Mouse (Mus musculus) CH12.LX (cell line): ENCODE results near the gene Phb. TPM values are rescaled to one million over a fixed set of nuclear protein-coding genes. Genes with fewer than 3 reads are reported as not detected.

ENCODE experiments used
- DNase-seq: peaks from one replicate; pipeline ENCODE4 v3.0.0-alpha.2; 2013; ENCODE audit errors: extremely low read depth
- H3K27ac ChIP-seq: 2 replicates; pipeline ENCODE4 v1.5.1; 2012; ENCODE audit warnings: low read depth, mild to moderate bottlenecking, control low read depth, moderate library complexity; ENCODE audit not compliant: insufficient read depth
- H3K27me3 ChIP-seq: replicated peaks from 2 replicates; pipeline ENCODE3; 2012; ENCODE audit warnings: inconsistent platforms
- H3K36me3 ChIP-seq, 2 experiments: replicated peaks in 1 of 2; 2 replicates each; pipeline versions ENCODE3 to v1.6.1; 2012; ENCODE audit warnings: inconsistent platforms in 1 of 2, low read length in 1 of 2, mild to moderate bottlenecking in 1 of 2, mixed read lengths in 1 of 2, moderate library complexity in 1 of 2; ENCODE audit not compliant: control insufficient read depth in 1 of 2, insufficient read depth in 1 of 2
- H3K4me1 ChIP-seq, 2 experiments: 2 replicates each; pipeline ENCODE4 v1.6.1; 2012; ENCODE audit warnings: inconsistent platforms in 1 of 2, moderate library complexity in 1 of 2; ENCODE audit not compliant: insufficient read depth in 2 of 2, control insufficient read depth in 1 of 2
- H3K4me2 ChIP-seq: 2 replicates; pipeline ENCODE4 v1.6.1; 2012; ENCODE audit warnings: low read depth, mild to moderate bottlenecking, control low read depth; ENCODE audit not compliant: poor library complexity, insufficient read depth, severe bottlenecking
- H3K4me3 ChIP-seq, 3 experiments: fragments of 150-350 bp in 1 of 3; sonication (generic) in 1 of 3; replicated peaks in 1 of 3; 2 replicates each; pipeline versions ENCODE3 to v1.5.1; 2011 to 2012; ENCODE audit warnings: low read depth in 2 of 3, low read length in 2 of 3, mild to moderate bottlenecking in 2 of 3, moderate library complexity in 2 of 3, control low read depth in 1 of 3, improper control_type of control experiment in 1 of 3, inconsistent platforms in 1 of 3, mixed read lengths in 1 of 3; ENCODE audit not compliant: poor library complexity in 1 of 3
- H3K79me2 ChIP-seq: replicated peaks from 2 replicates; pipeline ENCODE4 v1.6.1; 2012; ENCODE audit warnings: mild to moderate bottlenecking, moderate library complexity; ENCODE audit not compliant: control insufficient read depth, poor library complexity, insufficient read depth, severe bottlenecking; ENCODE audit errors: extremely low read depth
- H3K9ac ChIP-seq: 2 replicates; pipeline ENCODE4 v1.6.1; 2012; ENCODE audit warnings: low read depth, mild to moderate bottlenecking, control low read depth, moderate library complexity; ENCODE audit not compliant: insufficient read depth
- H3K9me3 ChIP-seq: replicated peaks from 2 replicates; pipeline ENCODE3; 2012; ENCODE audit warnings: low read length, inconsistent platforms, mixed read lengths
- BHLHE40 ChIP-seq: IDR thresholded peaks from 2 replicates; pipeline ENCODE4 v1.6.1; 2011; ENCODE audit warnings: mild to moderate bottlenecking, low read depth, low read length, improper control_type of control experiment
- CHD1 ChIP-seq: IDR thresholded peaks from 2 replicates; pipeline ENCODE4 v1.6.1; 2012; ENCODE audit warnings: low read depth, low read length, improper control_type of control experiment, inconsistent platforms
- CHD2 ChIP-seq: IDR thresholded peaks from 2 replicates; pipeline ENCODE4 v1.6.1; 2011; ENCODE audit warnings: low read length, improper control_type of control experiment
- CTCF ChIP-seq, 2 experiments: IDR thresholded peaks in 1 of 2; conservative IDR thresholded peaks in 1 of 2; 2 replicates each; pipeline ENCODE4 v1.5.1; 2011 to 2012; ENCODE audit warnings: low read depth in 2 of 2, low read length in 2 of 2, improper control_type of control experiment in 1 of 2, inconsistent platforms in 1 of 2, mild to moderate bottlenecking in 1 of 2, moderate library complexity in 1 of 2
- ELF1 ChIP-seq: IDR thresholded peaks from 2 replicates; pipeline ENCODE4 v1.6.1; 2014; ENCODE audit warnings: low read depth, mild to moderate bottlenecking, inconsistent platforms, low read length, improper control_type of control experiment
- EP300 ChIP-seq: IDR thresholded peaks from 2 replicates; pipeline ENCODE4 v1.6.1; 2011; ENCODE audit warnings: low read length, improper control_type of control experiment
- GABPA ChIP-seq: IDR thresholded peaks from 2 replicates; pipeline ENCODE4 v1.6.1; 2012; ENCODE audit warnings: low read depth, low read length, improper control_type of control experiment, inconsistent platforms; ENCODE audit not compliant: insufficient replicate concordance
- HCFC1 ChIP-seq: IDR thresholded peaks from 2 replicates; pipeline ENCODE4 v1.6.1; 2012; ENCODE audit warnings: low read depth, mild to moderate bottlenecking, inconsistent platforms, low read length, improper control_type of control experiment
- IRF4 ChIP-seq: IDR thresholded peaks from 2 replicates; pipeline ENCODE4 v1.6.1; 2014; ENCODE audit warnings: low read depth, mild to moderate bottlenecking, inconsistent platforms, low read length, improper control_type of control experiment
- JUN ChIP-seq: IDR thresholded peaks from 2 replicates; pipeline ENCODE4 v1.6.1; 2011; ENCODE audit warnings: low read depth, mild to moderate bottlenecking, low read length, improper control_type of control experiment, moderate library complexity; ENCODE audit not compliant: insufficient read depth
- MAFK ChIP-seq: IDR thresholded peaks from 2 replicates; pipeline ENCODE4 v1.6.1; 2011; ENCODE audit warnings: low read length, improper control_type of control experiment; ENCODE audit not compliant: insufficient replicate concordance
- PAX5 ChIP-seq: IDR thresholded peaks from 2 replicates; pipeline ENCODE4 v1.6.1; 2012; ENCODE audit warnings: low read length, inconsistent platforms, mixed read lengths
- POLR2A ChIP-seq: IDR thresholded peaks from 2 replicates; pipeline ENCODE4 v1.6.1; 2011; ENCODE audit warnings: low read depth, mild to moderate bottlenecking, improper control_type of control experiment, low read length
- POLR2AphosphoS2 ChIP-seq: IDR thresholded peaks from 2 replicates; pipeline ENCODE4 v1.6.1; 2011; ENCODE audit warnings: low read depth, low read length, improper control_type of control experiment
- RCOR1 ChIP-seq: conservative IDR thresholded peaks from 2 replicates; pipeline ENCODE4 v1.6.1; 2012; ENCODE audit warnings: low read depth, mild to moderate bottlenecking, inconsistent platforms, low read length, improper control_type of control experiment
- SIN3A ChIP-seq: IDR thresholded peaks from 2 replicates; pipeline ENCODE4 v1.6.1; 2012; ENCODE audit warnings: low read length, improper control_type of control experiment, inconsistent platforms
- SMC3 ChIP-seq: IDR thresholded peaks from 2 replicates; pipeline ENCODE4 v1.6.1; 2011; ENCODE audit warnings: low read depth, low read length, improper control_type of control experiment
- TCF12 ChIP-seq: IDR thresholded peaks from 2 replicates; pipeline ENCODE4 v1.6.1; 2014; ENCODE audit warnings: low read depth, mild to moderate bottlenecking, inconsistent platforms, low read length, improper control_type of control experiment
- UBTF ChIP-seq: IDR thresholded peaks from 2 replicates; pipeline ENCODE4 v1.6.1; 2012; ENCODE audit warnings: low read depth, mild to moderate bottlenecking, inconsistent platforms, low read length, improper control_type of control experiment, moderate library complexity
- USF2 ChIP-seq: conservative IDR thresholded peaks from 2 replicates; pipeline ENCODE4 v1.6.1; 2011; ENCODE audit warnings: low read depth, low read length, improper control_type of control experiment
- ZKSCAN1 ChIP-seq: IDR thresholded peaks from 2 replicates; pipeline ENCODE4 v1.6.1; 2012; ENCODE audit warnings: low read depth, inconsistent platforms, low read length, improper control_type of control experiment, borderline replicate concordance
- dilution Hi-C: fragments of 300-500 bp; cut with MboI; formaldehyde crosslinking; loops from 2 replicates; pipeline ENCODE4 v1.14.3; 2020; ENCODE audit warnings: low sequenced_read_pairs; ENCODE audit not compliant: extremely low pct_unique_long_range_greater_than_20kb, extremely low pct_ligation_motif_present
- in situ Hi-C: fragments of 300-500 bp; cut with MboI; formaldehyde crosslinking; loops from 3 replicates; pipeline ENCODE4 v1.14.3; 2019; ENCODE audit warnings: low sequenced_read_pairs, low pct_ligation_motif_present, low pct_unique_long_range_greater_than_20kb, mixed read lengths
- polyA plus RNA-seq: library from polyadenylated mRNA; unstranded; fragments of >175 nt; gene quantifications from 2 replicates; pipeline ENCODE4 v1.2.1, GENCODE M21; 2012; ENCODE audit warnings: low read depth; ENCODE audit not compliant: insufficient read length
- total RNA-seq, 2 experiments: library from RNA; depleted of rRNA; stranded (reverse); fragments of 300-350 nt in 1 of 2; fragments of >200 nt in 1 of 2; gene quantifications; 2 replicates each; pipeline ENCODE4 v1.2.3; 2012 to 2014

Phb gene
- total and polyA plus RNA-seq, 3 experiments, result 405 to 699 (median 512) TPM

- Histone ChIP-seq H3K4me2 (no peak overlapping the region), H3K4me1 (no peaks in the 10 kb centered on the region), H3K36me3 (no peaks in the 10 kb centered on the region), H3K79me2 (no peaks in the 10 kb centered on the region), H3K4me3 (no peak overlapping the region), H3K27ac (no peak overlapping the region), H3K9ac (no peak overlapping the region)
- no peak for DNase-seq
- dilution Hi-C loops, result no loop called here
- TF ChIP-seq TCF12, result no peak
- TF ChIP-seq CHD2, result no peak
- no peak for TF ChIP-seq IRF4
- TF ChIP-seq POLR2AphosphoS2, result no peak
- no peak for TF ChIP-seq MAFK
- no peak for TF ChIP-seq SIN3A
- no peak for TF ChIP-seq GABPA
- no peak for TF ChIP-seq USF2
- TF ChIP-seq ELF1, result no peak
- TF ChIP-seq UBTF, result no peak
- TF ChIP-seq HCFC1, result no peak
- TF ChIP-seq, all 38 proteins: peak for 0
- peaks cover 91% of the 10 kb centered on the region for H3K27me3 ChIP-seq
- in situ Hi-C loops, result no loop called here
- no peaks in the 10 kb centered on the region for H3K9me3 ChIP-seq
These were observed 44.3 kb upstream of the Phb start for GRCm38 (mm10) chr11:95622426-95622825.

GRCm38 (mm10) chr11:95630558-95630957 is 36.2 kb upstream of the Phb start:
- no peaks in the 10 kb centered on the region for H3K9me3 ChIP-seq

GRCm38 (mm10) chr11:95631301-95631700 is 35.5 kb upstream of the Phb start:
- no peak overlapping the region for H3K4me2 ChIP-seq
- no peaks in the 10 kb centered on the region for H3K36me3 ChIP-seq
- no peaks in the 10 kb centered on the region for H3K9me3 ChIP-seq
- H3K4me3 ChIP-seq, result no peak overlapping the region
- dilution Hi-C loops, result no loop called here
- DNase-seq, result no peak
- H3K79me2 ChIP-seq, result no peaks in the 10 kb centered on the region
- no peaks in the 10 kb centered on the region for H3K4me1 ChIP-seq
- in situ Hi-C loops, result no loop called here
- no peak overlapping the region for H3K9ac ChIP-seq
- H3K27me3 ChIP-seq, result peaks cover 92% of the 10 kb centered on the region
- TF ChIP-seq RCOR1 (no peak), PAX5 (no peak), EP300 (no peak), SIN3A (no peak), ZKSCAN1 (no peak), ELF1 (no peak), JUN (no peak)
- no peak overlapping the region for H3K27ac ChIP-seq

More at GRCm38 (mm10) chr11:95630558-95630957, 36.2 kb upstream of the Phb start:
- dilution Hi-C loops (no loop called here), in situ Hi-C loops (no loop called here)
- no peaks in the 10 kb centered on the region for H3K36me3 ChIP-seq
- no peak overlapping the region for H3K9ac ChIP-seq
- H3K4me2 ChIP-seq, result no peak overlapping the region
- no peaks in the 10 kb centered on the region for H3K79me2 ChIP-seq
- H3K27ac ChIP-seq, result no peak overlapping the region
- H3K4me1 ChIP-seq, result no peaks in the 10 kb centered on the region
- H3K4me3 ChIP-seq, result no peak overlapping the region
- peaks cover 95% of the 10 kb centered on the region for H3K27me3 ChIP-seq
- no peak for TF ChIP-seq BHLHE40
- no peak for TF ChIP-seq CTCF (conservative IDR thresholded peaks at IDR 0.05 in 1 of 2, IDR thresholded peaks at IDR 0.05 in 1 of 2; ENCODE audit: low read depth in 2 of 2, low read length in 2 of 2)
- TF ChIP-seq SMC3, result no peak
- TF ChIP-seq CHD1, result no peak
- peak; percentile 66; the same call in 1 of the 2 replicates for TF ChIP-seq CHD2
- no peak for TF ChIP-seq ELF1
- no peak for TF ChIP-seq ZKSCAN1
- TF ChIP-seq POLR2A, result no peak
- no peak for DNase-seq
